Mouse (Mus musculus) c-Kit-positive CD71-positive TER-119-positive erythroid progenitor cells, embryonic 14.5 days (primary cell): Measurements from ENCODE around the gene F2rl1.

Experiments
- DNase-seq: peaks from one replicate; pipeline ENCODE4 v3.0.0-alpha.2; 2013; ENCODE audit warnings: low spot score

F2rl1 gene

DNA sequence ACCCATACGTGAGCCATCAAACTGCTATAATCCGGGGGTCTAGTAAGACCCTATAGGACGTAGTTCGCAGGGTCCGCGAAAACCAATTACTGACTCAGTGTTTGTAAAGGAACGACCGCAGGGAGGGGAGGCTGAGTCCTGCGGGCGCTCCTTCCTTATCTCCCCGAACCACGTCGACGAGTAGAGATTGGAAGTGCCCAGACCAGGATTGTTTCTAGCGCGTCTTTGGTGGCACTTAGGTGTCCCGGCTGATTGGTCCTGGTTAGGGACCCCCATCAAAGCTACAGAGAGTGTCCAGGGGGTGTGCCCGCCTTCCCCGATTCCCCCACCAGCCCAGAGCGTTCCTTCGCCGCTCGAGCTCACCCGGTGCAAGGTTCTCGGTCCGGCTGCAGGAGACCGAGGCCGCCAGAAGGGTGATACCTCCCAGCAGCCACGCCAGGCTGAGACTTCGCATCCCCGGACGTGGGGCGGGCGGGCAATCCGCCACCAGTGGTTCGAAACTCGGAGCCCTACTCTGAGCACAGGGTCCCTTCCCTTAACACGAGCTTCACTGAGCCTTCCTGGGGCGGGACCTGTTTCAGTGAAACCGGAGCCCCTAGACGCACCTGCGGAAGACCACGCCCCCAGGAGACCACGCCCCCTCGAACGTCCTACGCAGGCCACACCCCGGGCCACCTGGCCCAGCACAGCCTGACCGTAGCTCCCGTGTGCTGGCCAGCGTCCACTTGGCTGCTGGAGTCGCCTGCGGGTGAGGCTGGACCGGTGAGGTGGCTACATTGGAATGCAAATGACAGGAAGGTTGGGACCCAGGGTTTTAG, at the start of gene F2rl1:
Gene F2rl1 (minus strand): TSS at position 554 of the 818 bp plus-strand sequence.
- DNase-seq = peak; percentile 17

GRCm38 (mm10) chr13:95570877-95571276, 45.9 kb upstream of the F2rl1 start:
- no peak for DNase-seq

- no peak for DNase-seq
Measured at GRCm38 (mm10) chr13:95569326-95569725, 44.3 kb upstream of the F2rl1 start.

DNA sequence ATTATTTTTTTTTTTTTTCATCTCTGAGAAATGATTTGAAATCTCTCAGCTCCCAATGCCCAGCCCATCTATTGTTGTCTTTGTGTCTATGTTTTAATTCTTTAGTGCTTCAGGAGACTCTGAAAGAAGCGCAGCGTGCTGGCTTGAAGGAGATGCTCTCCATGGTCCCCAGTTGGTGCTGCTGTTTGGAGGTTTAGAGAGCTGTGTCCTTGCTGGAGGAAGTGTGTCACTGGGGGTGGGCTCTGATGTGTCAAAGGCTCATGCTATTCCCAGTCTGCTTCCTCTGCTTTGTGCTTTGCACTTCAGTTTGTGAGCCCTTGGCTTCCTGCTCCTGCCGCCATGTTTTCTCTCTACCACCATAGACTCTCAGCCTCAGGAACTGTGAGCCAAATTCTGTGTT, 43.3 kb upstream of the F2rl1 start:
- DNase-seq = no peak

DNA sequence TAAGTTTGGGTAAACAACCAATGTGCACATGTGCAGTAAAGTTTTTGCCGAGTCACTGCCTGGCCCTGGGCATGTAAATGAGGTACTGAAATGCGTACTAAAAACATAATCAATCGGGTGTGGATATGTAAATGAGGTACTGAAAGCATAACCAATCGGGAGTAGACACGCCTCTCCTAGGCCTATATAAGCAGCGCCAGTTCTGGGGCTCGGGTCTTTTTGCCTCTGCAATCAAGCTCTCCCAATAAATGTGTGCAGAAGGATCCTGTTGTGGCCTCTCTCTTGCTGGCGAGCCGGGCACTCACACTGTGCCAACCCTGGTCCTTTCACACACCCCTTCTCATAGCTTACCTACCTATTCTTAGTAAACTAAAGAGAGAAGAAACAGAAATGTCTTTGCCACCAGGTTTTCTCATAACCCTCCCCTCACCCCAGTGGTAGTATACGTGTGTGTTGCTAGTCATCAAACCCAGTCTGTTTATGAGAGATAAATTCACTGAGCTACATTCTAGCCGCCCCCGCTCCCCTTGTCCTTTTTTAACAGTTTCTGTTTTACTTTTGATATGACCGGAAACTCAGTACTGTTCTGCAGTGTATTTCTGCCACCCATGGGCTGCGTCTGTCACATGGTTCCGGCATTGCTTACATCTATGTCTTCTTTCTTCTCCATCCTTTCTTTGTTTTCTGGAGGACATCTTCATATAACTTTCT, 42.0 kb upstream of the F2rl1 start:
- peak; percentile 49 for DNase-seq

- DNase-seq = peak; percentile 72
Measured at GRCm38 (mm10) chr13:95563693-95564092, 38.7 kb upstream of the F2rl1 start.

- DNase-seq = no peak
Measured at GRCm38 (mm10) chr13:95563066-95563610, 38.1 kb upstream of the F2rl1 start.

GRCm38 (mm10) chr13:95557326-95557725, 32.3 kb upstream of the F2rl1 start:
- DNase-seq = no peak

- no peak for DNase-seq
Measured at GRCm38 (mm10) chr13:95553885-95554492, 29.0 kb upstream of the F2rl1 start.

GRCm38 (mm10) chr13:95550636-95551370, 25.8 kb upstream of the F2rl1 start:
- DNase-seq = no peak

DNA sequence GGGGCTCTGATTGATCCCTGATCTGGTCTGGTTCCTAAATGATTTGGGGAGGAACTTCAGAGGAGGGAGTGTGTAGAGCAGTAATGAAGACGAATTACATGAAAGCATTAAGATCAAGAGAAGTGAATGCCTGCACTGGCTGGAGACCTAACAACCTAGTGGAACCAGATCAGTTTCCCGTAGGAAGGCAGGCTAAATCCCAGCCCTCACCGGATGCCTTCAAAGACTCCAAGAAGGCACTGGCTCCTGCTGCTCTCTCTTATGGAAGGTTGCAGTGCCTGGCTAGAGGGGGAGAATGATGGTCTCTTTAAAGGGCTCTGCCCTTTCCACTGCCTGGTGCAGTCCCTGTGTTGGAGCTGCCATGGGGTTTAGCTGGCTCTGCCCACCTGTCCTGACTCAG, 24.4 kb upstream of the F2rl1 start:
- DNase-seq = no peak

GRCm38 (mm10) chr13:95548856-95549255, 23.8 kb upstream of the F2rl1 start:
- no peak for DNase-seq

- DNase-seq = no peak
Measured at GRCm38 (mm10) chr13:95548291-95548789, 23.3 kb upstream of the F2rl1 start.

GRCm38 (mm10) chr13:95547090-95547611, 22.1 kb upstream of the F2rl1 start:
- no peak for DNase-seq

- DNase-seq = no peak
Measured at GRCm38 (mm10) chr13:95546251-95546650, 21.2 kb upstream of the F2rl1 start.

DNA sequence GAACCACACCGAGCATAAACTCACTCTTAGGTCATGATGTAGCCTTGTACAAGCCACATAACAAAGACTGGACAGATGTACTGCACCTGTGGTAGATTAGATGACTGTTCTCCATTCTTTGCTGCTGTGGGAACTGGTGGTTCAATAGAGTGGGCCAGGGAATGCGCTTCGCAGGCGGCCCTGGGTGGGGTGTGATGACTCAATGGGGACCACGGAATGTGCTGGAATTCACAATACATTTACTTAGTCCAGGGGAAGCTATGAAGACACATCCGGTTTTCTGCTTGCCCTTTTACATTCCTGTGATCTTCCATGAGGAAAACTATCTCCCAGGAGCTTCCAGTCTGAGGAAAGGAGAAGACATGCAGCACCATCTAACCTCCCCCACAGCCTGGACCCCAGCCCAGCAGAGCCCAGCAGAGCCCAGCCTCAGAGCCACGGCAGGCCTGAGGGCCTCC, 20.7 kb upstream of the F2rl1 start:
- DNase-seq = no peak

- no peak for DNase-seq
Measured at GRCm38 (mm10) chr13:95538021-95538420, 13.0 kb upstream of the F2rl1 start.

DNA sequence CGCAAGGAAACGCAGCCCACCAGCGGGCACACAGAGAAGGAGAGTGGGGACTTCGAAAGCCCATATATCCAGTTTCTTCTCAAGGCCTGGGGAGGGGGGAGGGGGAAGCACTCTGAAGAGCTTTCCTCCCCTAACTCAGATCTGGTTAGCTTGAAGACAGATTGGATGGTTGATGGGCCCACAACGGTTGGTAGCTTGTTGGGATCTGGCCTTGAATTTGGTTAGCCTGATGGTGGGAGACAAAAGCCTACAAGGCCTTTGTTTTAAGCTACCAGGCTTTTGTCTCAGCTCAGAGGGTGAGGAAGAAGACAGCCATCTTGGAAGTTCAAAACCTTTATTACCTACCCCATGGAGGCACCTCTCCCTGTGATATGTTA, 11.1 kb upstream of the F2rl1 start:
- DNase-seq = no peak

DNA sequence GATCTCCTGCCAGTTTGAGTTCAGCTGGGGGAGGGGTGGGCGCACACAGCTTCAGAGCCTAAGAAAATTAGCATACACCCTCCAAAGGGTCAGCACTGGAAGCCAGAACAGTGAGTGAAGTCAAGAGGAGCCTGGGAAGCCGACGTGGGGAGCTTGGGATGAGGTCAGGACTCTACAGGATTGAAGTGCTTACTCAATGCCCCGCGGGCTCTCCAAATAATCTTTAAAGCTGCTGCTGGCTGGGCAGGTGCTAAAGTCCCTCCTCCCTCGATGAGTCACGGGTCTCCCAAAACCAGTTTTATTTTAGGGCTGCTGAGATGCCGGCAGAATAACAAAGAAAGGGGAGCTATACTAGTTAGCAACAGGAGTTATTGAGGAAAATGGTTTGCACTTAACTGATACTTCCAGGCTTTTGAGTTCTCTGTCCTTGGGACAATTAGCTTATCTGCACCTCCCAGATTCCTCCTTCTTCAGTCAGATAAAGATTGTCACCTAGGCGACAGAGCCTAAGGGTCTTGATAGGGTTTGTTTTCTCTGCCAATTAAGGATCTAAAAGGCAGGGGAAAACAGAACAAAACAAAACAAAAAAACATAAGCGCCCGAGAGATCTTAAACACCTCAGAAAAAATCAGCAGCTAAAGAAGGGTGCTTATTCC, 10.6 kb upstream of the F2rl1 start:
- peak; percentile 66 for DNase-seq

- DNase-seq = peak; percentile 9
Measured at GRCm38 (mm10) chr13:95535026-95535425, 10.0 kb upstream of the F2rl1 start.

GRCm38 (mm10) chr13:95534131-95534561, 9.1 kb upstream of the F2rl1 start:
- DNase-seq = no peak
